Mouse (Mus musculus): ENCODE measurements around the gene Ccdc144b. TPM values are rescaled to one million over a fixed set of nuclear protein-coding genes. Genes with fewer than 3 reads are reported as not detected.

The Ccdc144b gene
- polyA plus RNA-seq (2012; rRNA removed), result not detected in 2 replicates
- polyA plus RNA-seq (2014; fragmentation: Nextera tagmentation; extraction: Ambion mirVana), result not detected in 2 replicates

GRCm38 (mm10) chr3:36053447-36053846, at the start of gene Ccdc144b:
Gene Ccdc144b (minus strand): TSS chr3:36053547.
- no peaks in the 10 kb centered on the region for H3K36me3 ChIP-seq (ENCODE audit: control insufficient read depth, insufficient read depth, low read length)
- WGBS, result 86% methylated on average over 6 of the region's 6 CpGs

GRCm38 (mm10) chr3:36095371-36095770, 42.0 kb upstream of the Ccdc144b start:
- no peaks in the 10 kb centered on the region for H3K9me3 ChIP-seq (ENCODE audit: control insufficient read depth, low read length)
- TF ChIP-seq POLR2A (IDR thresholded peaks at IDR 0.05; ENCODE audit: borderline replicate concordance, extremely low read depth, insufficient read depth, insufficient read length), result no peak
- no peaks in the 10 kb centered on the region for H3K4me1 ChIP-seq (ENCODE audit: control insufficient read depth, insufficient read depth, low read length)
- ATAC-seq (ENCODE audit: low FRiP score, low read depth) (no peak), DNase-seq (ENCODE audit: low spot score) (no peak)
- peaks cover 16% of the 10 kb centered on the region; the same call in 1 of the 2 replicates for H3K36me3 ChIP-seq (ENCODE audit: control insufficient read depth, insufficient read depth, low read length)
- WGBS, result 85% methylated on average over 2 of the region's 2 CpGs
- no peak overlapping the region for H3K27ac ChIP-seq (replicated peaks; ENCODE audit: low read depth, low read length)
- H3K4me3 ChIP-seq (replicated peaks; ENCODE audit: low read length), result no peak overlapping the region
- no peak overlapping the region for H3K4me2 ChIP-seq (replicated peaks; ENCODE audit: low read depth, low read length, severe bottlenecking)
- H3K9ac ChIP-seq (ENCODE audit: low read depth, low read length, severe bottlenecking), result no peak overlapping the region
- H3K27me3 ChIP-seq (ENCODE audit: control insufficient read depth, insufficient read depth, low read length), result no peaks in the 10 kb centered on the region

More at GRCm38 (mm10) chr3:36053447-36053846, at the start of gene Ccdc144b:
- DNase-seq (ENCODE audit: low spot score) (no peak), ATAC-seq (ENCODE audit: low FRiP score, low read depth) (no peak)
- no peak within 1 kb of the TSS for H3K9ac ChIP-seq (ENCODE audit: low read depth, low read length, severe bottlenecking)
- no peak for TF ChIP-seq POLR2A (IDR thresholded peaks at IDR 0.05; ENCODE audit: borderline replicate concordance, extremely low read depth, insufficient read depth, insufficient read length)
- no peak within 1 kb of the TSS for H3K4me3 ChIP-seq (replicated peaks; ENCODE audit: low read length)
- H3K27ac ChIP-seq (replicated peaks; ENCODE audit: low read depth, low read length), result no peak within 1 kb of the TSS
- no peaks in the 10 kb centered on the region for H3K27me3 ChIP-seq (ENCODE audit: control insufficient read depth, insufficient read depth, low read length)
- no peaks in the 10 kb centered on the region for H3K4me1 ChIP-seq (ENCODE audit: control insufficient read depth, insufficient read depth, low read length)
- H3K4me2 ChIP-seq (replicated peaks; ENCODE audit: low read depth, low read length, severe bottlenecking), result no peak within 1 kb of the TSS
- H3K9me3 ChIP-seq (ENCODE audit: control insufficient read depth, low read length), result no peaks in the 10 kb centered on the region

DNA sequence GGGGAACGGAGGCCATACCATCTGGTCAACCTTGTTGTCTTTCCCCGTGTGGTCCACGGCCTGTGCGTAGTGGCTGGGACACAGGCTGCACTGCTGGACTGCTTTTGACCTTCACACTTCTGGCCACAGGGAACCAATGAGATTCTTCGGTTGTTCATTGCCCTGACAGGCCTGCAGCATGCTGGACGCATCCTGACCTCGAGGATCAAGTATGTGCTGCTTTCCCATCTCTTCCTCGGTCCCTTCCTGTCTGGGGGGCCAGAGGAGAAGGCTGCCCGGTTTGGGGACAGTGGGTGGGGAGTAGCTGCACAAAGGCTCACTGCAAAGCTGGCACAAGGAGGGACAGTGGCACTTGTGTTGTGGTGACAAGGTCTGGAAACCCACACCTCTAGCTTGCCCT, 34.2 kb upstream of the Ccdc144b start:
- TF ChIP-seq POLR2A (IDR thresholded peaks at IDR 0.05; ENCODE audit: borderline replicate concordance, extremely low read depth, insufficient read depth, insufficient read length), result no peak
- Histone ChIP-seq H3K27ac (replicated peaks; ENCODE audit: low read depth, low read length) (no peak overlapping the region), H3K9me3 (ENCODE audit: control insufficient read depth, low read length) (no peaks in the 10 kb centered on the region), H3K4me3 (replicated peaks; ENCODE audit: low read length) (no peak overlapping the region), H3K36me3 (ENCODE audit: control insufficient read depth, insufficient read depth, low read length) (peaks cover 81% of the 10 kb centered on the region), H3K27me3 (ENCODE audit: control insufficient read depth, insufficient read depth, low read length) (no peaks in the 10 kb centered on the region), H3K9ac (ENCODE audit: low read depth, low read length, severe bottlenecking) (no peak overlapping the region), H3K4me1 (ENCODE audit: control insufficient read depth, insufficient read depth, low read length) (no peaks in the 10 kb centered on the region), H3K4me2 (replicated peaks; ENCODE audit: low read depth, low read length, severe bottlenecking) (no peak overlapping the region)
- WGBS, result 91% methylated on average over 9 of the region's 9 CpGs
- DNase-seq (ENCODE audit: low spot score), result no peak
- ATAC-seq (ENCODE audit: low FRiP score, low read depth), result no peak

GRCm38 (mm10) chr3:36085394-36085793, 32.0 kb upstream of the Ccdc144b start:
- H3K9ac ChIP-seq (ENCODE audit: low read depth, low read length, severe bottlenecking), result no peak overlapping the region
- H3K36me3 ChIP-seq (ENCODE audit: control insufficient read depth, insufficient read depth, low read length), result peaks cover 90% of the 10 kb centered on the region
- no peak for ATAC-seq (ENCODE audit: low FRiP score, low read depth)

DNA sequence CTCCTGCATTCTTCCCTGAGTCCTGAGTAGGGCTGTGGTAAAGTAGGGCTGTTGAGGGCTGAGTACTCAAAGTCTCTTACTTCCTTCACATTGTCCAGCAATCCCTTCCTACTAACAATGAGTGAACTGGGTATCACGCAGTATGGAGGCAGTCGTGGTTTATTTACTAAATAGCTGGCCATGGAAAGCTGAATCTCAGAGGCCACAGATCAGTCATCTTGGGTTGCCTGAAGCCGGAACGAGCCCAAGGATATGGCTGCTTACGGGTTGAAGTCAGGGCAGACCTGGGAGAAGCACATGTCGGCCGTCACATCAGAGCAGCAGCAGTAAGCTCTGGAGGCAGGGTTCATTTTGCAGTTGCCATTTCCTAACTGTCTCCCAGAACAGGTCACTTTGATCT, 30.0 kb upstream of the Ccdc144b start:
- peaks cover 91% of the 10 kb centered on the region for H3K36me3 ChIP-seq (ENCODE audit: control insufficient read depth, insufficient read depth, low read length)
- H3K4me2 ChIP-seq (replicated peaks; ENCODE audit: low read depth, low read length, severe bottlenecking), result no peak overlapping the region
- 92% methylated on average over 7 of the region's 7 CpGs for WGBS
- no peaks in the 10 kb centered on the region for H3K27me3 ChIP-seq (ENCODE audit: control insufficient read depth, insufficient read depth, low read length)
- no peak overlapping the region for H3K27ac ChIP-seq (replicated peaks; ENCODE audit: low read depth, low read length)
- no peak overlapping the region for H3K4me3 ChIP-seq (replicated peaks; ENCODE audit: low read length)
- DNase-seq (ENCODE audit: low spot score) (no peak), ATAC-seq (ENCODE audit: low FRiP score, low read depth) (no peak)
- no peak overlapping the region for H3K9ac ChIP-seq (ENCODE audit: low read depth, low read length, severe bottlenecking)
- H3K9me3 ChIP-seq (ENCODE audit: control insufficient read depth, low read length), result no peaks in the 10 kb centered on the region
- no peak for TF ChIP-seq POLR2A (IDR thresholded peaks at IDR 0.05; ENCODE audit: borderline replicate concordance, extremely low read depth, insufficient read depth, insufficient read length)
- no peaks in the 10 kb centered on the region for H3K4me1 ChIP-seq (ENCODE audit: control insufficient read depth, insufficient read depth, low read length)

More at GRCm38 (mm10) chr3:36085394-36085793, 32.0 kb upstream of the Ccdc144b start:
- no peak overlapping the region for H3K4me2 ChIP-seq (replicated peaks; ENCODE audit: low read depth, low read length, severe bottlenecking)
- H3K9me3 ChIP-seq (ENCODE audit: control insufficient read depth, low read length), result no peaks in the 10 kb centered on the region
- WGBS, result 97% methylated on average over 5 of the region's 5 CpGs
- no peaks in the 10 kb centered on the region for H3K27me3 ChIP-seq (ENCODE audit: control insufficient read depth, insufficient read depth, low read length)
- no peak for TF ChIP-seq POLR2A (IDR thresholded peaks at IDR 0.05; ENCODE audit: borderline replicate concordance, extremely low read depth, insufficient read depth, insufficient read length)
- DNase-seq (ENCODE audit: low spot score), result no peak
- no peaks in the 10 kb centered on the region for H3K4me1 ChIP-seq (ENCODE audit: control insufficient read depth, insufficient read depth, low read length)
- H3K27ac ChIP-seq (replicated peaks; ENCODE audit: low read depth, low read length), result no peak overlapping the region
- no peak overlapping the region for H3K4me3 ChIP-seq (replicated peaks; ENCODE audit: low read length)

DNA sequence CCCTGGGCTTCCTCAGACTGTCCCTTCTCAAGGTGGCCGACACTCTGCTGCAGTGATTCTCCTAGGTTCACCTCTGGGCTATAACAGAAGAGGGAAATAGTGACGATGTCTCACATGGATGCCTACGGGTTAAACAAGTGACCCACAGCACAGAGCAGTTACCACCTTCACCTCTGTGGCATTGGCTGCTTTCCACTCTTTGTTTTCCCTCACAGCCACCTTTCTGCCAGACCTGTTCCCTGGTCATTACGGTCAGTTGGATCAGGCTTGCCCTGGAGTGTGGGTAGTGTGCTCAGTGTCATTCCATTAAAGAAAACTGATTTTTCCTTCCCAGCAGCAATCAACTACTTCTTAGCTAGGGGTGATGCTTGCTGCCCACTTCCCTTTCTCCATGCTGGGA, 29.5 kb upstream of the Ccdc144b start:
- H3K4me3 ChIP-seq (replicated peaks; ENCODE audit: low read length), result no peak overlapping the region
- H3K4me1 ChIP-seq (ENCODE audit: control insufficient read depth, insufficient read depth, low read length), result no peaks in the 10 kb centered on the region
- H3K4me2 ChIP-seq (replicated peaks; ENCODE audit: low read depth, low read length, severe bottlenecking), result no peak overlapping the region
- 96% methylated on average over 4 of the region's 4 CpGs for WGBS
- ATAC-seq (ENCODE audit: low FRiP score, low read depth), result no peak
- H3K36me3 ChIP-seq (ENCODE audit: control insufficient read depth, insufficient read depth, low read length), result peaks cover 91% of the 10 kb centered on the region
- no peak for DNase-seq (ENCODE audit: low spot score)
- no peak overlapping the region for H3K27ac ChIP-seq (replicated peaks; ENCODE audit: low read depth, low read length)
- no peak overlapping the region for H3K9ac ChIP-seq (ENCODE audit: low read depth, low read length, severe bottlenecking)
- no peak for TF ChIP-seq POLR2A (IDR thresholded peaks at IDR 0.05; ENCODE audit: borderline replicate concordance, extremely low read depth, insufficient read depth, insufficient read length)
- no peaks in the 10 kb centered on the region for H3K27me3 ChIP-seq (ENCODE audit: control insufficient read depth, insufficient read depth, low read length)
- no peaks in the 10 kb centered on the region for H3K9me3 ChIP-seq (ENCODE audit: control insufficient read depth, low read length)
